In genomic region chr2:157375794-157376757, GRCm38 (mm10) we compare ENCODE assay signal across 9 mouse cellular contexts. TPM values are rescaled to one million over a fixed set of nuclear protein-coding genes. Genes with fewer than 3 reads are reported as not detected.
A peak's percentile ranks its signal among the peaks of the same experiment; 100 is the strongest.
DNase-seq lines count a peak whose midpoint lies in the region; ATAC-seq lines count a peak whose summit lies in the region.
"Had no signal": no experiment of that assay in that cellular context is flagged by ENCODE, and none has a peak within 500 bp of the region (broad histone marks: within the 10 kb centered on the region; RNA-seq: fewer than 3 reads in every experiment).

No protein-coding gene starts in this region.

- peak; percentile 22 to 52 for DNase-seq in adrenal gland, adult (ENCODE audit: inconsistent age in 2 of 2, low spot score in 1 of 2)
- no peak for DNase-seq in adrenal gland, adult 8-10 months
- DNase-seq in Muller cell, postnatal 12 days (ENCODE audit: inconsistent ontology term) = peak; percentile 93
- peak; percentile 87 for DNase-seq in midbrain, embryonic 11.5 days (ENCODE audit: low spot score, missing footprints)
- no peak for DNase-seq in urinary bladder, adult 18-20 months (ENCODE audit: low spot score in 2 of 2)
- no peak for DNase-seq in spleen, postnatal 14 days (ENCODE audit: low spot score in 2 of 2)
- DNase-seq: gastrocnemius, postnatal 25 days had no signal

- H3K4me2 ChIP-seq in forebrain, embryonic 15.5 days (replicated peaks) = peak overlapping the region; percentile 5; the same call in 1 of the 2 replicates
- peak overlapping the region; percentile 19; the same call in 1 of the 2 replicates for H3K4me2 ChIP-seq in midbrain, embryonic 11.5 days

- no peaks in the 10 kb centered on the region for H3K9me3 ChIP-seq in forebrain, embryonic 15.5 days
- no peaks in the 10 kb centered on the region for H3K9me3 ChIP-seq in midbrain, embryonic 11.5 days (ENCODE audit: control insufficient read depth, low read length)

- ATAC-seq in forebrain, embryonic 15.5 days (replicated peaks) = no peak
- 0 out of 2 replicates have a peak, but pooled peaks have one; percentile 46 for ATAC-seq in midbrain, embryonic 11.5 days (ENCODE audit: low FRiP score)
- ATAC-seq in megakaryocyte-erythroid progenitor cell, adult 5-6 weeks (replicated peaks; ENCODE audit: low FRiP score, low TSS enrichment, poor library complexity, severe bottlenecking) = no peak

- no peaks in the 10 kb centered on the region for H3K27me3 ChIP-seq in forebrain, embryonic 15.5 days
- no peaks in the 10 kb centered on the region for H3K27me3 ChIP-seq in midbrain, embryonic 11.5 days (ENCODE audit: control insufficient read depth, insufficient read depth, low read length)

- 8% methylated on average over 13 of the region's 14 CpGs for WGBS in forebrain, embryonic 15.5 days
- 10% methylated on average over 14 of the region's 14 CpGs for WGBS in midbrain, embryonic 11.5 days

- no peak overlapping the region for H3K9ac ChIP-seq in forebrain, embryonic 15.5 days (replicated peaks)
- H3K9ac ChIP-seq in midbrain, embryonic 11.5 days (ENCODE audit: low read length) = peak overlapping the region; percentile 44

- no peak overlapping the region for H3K4me3 ChIP-seq in forebrain, embryonic 15.5 days
- H3K4me3 ChIP-seq in midbrain, embryonic 11.5 days (ENCODE audit: low read depth, low read length) = no peak overlapping the region

- H3K4me1 ChIP-seq in forebrain, embryonic 15.5 days = peaks cover 19% of the 10 kb centered on the region
- H3K4me1 ChIP-seq in midbrain, embryonic 11.5 days (ENCODE audit: control insufficient read depth, insufficient read depth, low read length) = peaks cover 19% of the 10 kb centered on the region

- peak overlapping the region; percentile 44; the same call in 1 of the 2 replicates for H3K27ac ChIP-seq in forebrain, embryonic 15.5 days (replicated peaks)
- no peak overlapping the region for H3K27ac ChIP-seq in midbrain, embryonic 11.5 days (ENCODE audit: low read depth, low read length)

- H3K36me3 ChIP-seq in forebrain, embryonic 15.5 days = peaks cover 9% of the 10 kb centered on the region; the same call in 1 of the 2 replicates
- no peaks in the 10 kb centered on the region for H3K36me3 ChIP-seq in midbrain, embryonic 11.5 days (ENCODE audit: control insufficient read depth, insufficient read depth, low read length)

RNA-seq across cellular contexts. Expression of gene Manbal, which starts 8.7 kb away (rescaled TPM):
- total RNA-seq in adrenal gland, adult 8-10 months (2022) = 10 to 100 TPM; 36.3 to 40.3 (median 36.5) TPM
- 105 TPM in 2 replicates for polyA plus RNA-seq in forebrain, embryonic 15.5 days (2015; fragmentation: Nextera tagmentation; extraction: Ambion mirVana)
- polyA plus RNA-seq in midbrain, embryonic 11.5 days (2014; fragmentation: Nextera tagmentation; extraction: Ambion mirVana) = 34.7 and 35.9 TPM in 2 replicates
- total RNA-seq in megakaryocyte-erythroid progenitor cell, adult 5-6 weeks (2014; fragmentation: Nextera tagmentation) = 27.2 and 33.9 TPM in 2 replicates
- total RNA-seq in megakaryocyte-erythroid progenitor cell, adult 5-6 weeks (2017) = 8.6 and 17.3 TPM in 2 replicates

RNA-seq across cellular contexts. Expression of gene Ghrh, which starts 28.8 kb away (rescaled TPM):
- not detected for total RNA-seq in adrenal gland, adult 8-10 months (2022)
- polyA plus RNA-seq in forebrain, embryonic 15.5 days (2015; fragmentation: Nextera tagmentation; extraction: Ambion mirVana) = 1.5 and 2.0 TPM in 2 replicates
- 0.48 and 1.6 TPM in 2 replicates for polyA plus RNA-seq in midbrain, embryonic 11.5 days (2014; fragmentation: Nextera tagmentation; extraction: Ambion mirVana)
- not detected in 2 replicates for total RNA-seq in megakaryocyte-erythroid progenitor cell, adult 5-6 weeks (2014; fragmentation: Nextera tagmentation)
- not detected in 2 replicates for total RNA-seq in megakaryocyte-erythroid progenitor cell, adult 5-6 weeks (2017)
- total RNA-seq: gastrocnemius, postnatal 25 days had no signal

RNA-seq across cellular contexts. Expression of gene Src, which starts 42.2 kb away (rescaled TPM):
- 10 to 100 TPM; 18.3 to 32.9 (median 24.8) TPM for total RNA-seq in adrenal gland, adult 8-10 months (2022)
- 35.6 and 37.9 TPM in 2 replicates for polyA plus RNA-seq in forebrain, embryonic 15.5 days (2015; fragmentation: Nextera tagmentation; extraction: Ambion mirVana)
- 11.2 and 14.0 TPM in 2 replicates for polyA plus RNA-seq in midbrain, embryonic 11.5 days (2014; fragmentation: Nextera tagmentation; extraction: Ambion mirVana)
- 0.42 TPM in 1 of 2 replicates, not detected in the other for total RNA-seq in megakaryocyte-erythroid progenitor cell, adult 5-6 weeks (2014; fragmentation: Nextera tagmentation)
- 0.75 and 1.3 TPM in 2 replicates for total RNA-seq in megakaryocyte-erythroid progenitor cell, adult 5-6 weeks (2017)

Comparison
In these comparisons a context has a peak if more than half of its experiments do, and no peak if none do; other contexts are left out.
1. DNase-seq: peak in adrenal gland, adult (2 of 2), Muller cell, postnatal 12 days (single experiment) and midbrain, embryonic 11.5 days (single experiment); none in adrenal gland, adult 8-10 months (single experiment), urinary bladder, adult 18-20 months (0 of 2) and spleen, postnatal 14 days (0 of 2).
2. RNA of gene Src, which starts 42.2 kb away (total RNA-seq): 18.3 to 32.9 TPM in adrenal gland, adult 8-10 months; 0.42 to 1.3 TPM in megakaryocyte-erythroid progenitor cell, adult 5-6 weeks; every median in the first group is over 4 times any median in the second.